Mouse (Mus musculus) embryonic facial prominence, embryonic 14.5 days (tissue): ENCODE data around the gene Olfr66. TPM values are rescaled to one million over a fixed set of nuclear protein-coding genes. Genes with fewer than 3 reads are reported as not detected.

Experiments used
- ATAC-seq: fragments of 200-750 bp; cut with Nextera tagmentation; 2 replicates; pipeline ENCODE4 v1.8.0; 2017; ENCODE audit warnings: low read depth, moderate number of reproducible peaks, moderate TSS enrichment
- DNase-seq: peaks from one replicate; pipeline ENCODE4 v3.0.0-alpha.2; 2015; ENCODE audit warnings: low spot score
- H3K27ac ChIP-seq: fragments of 300-500 bp; sonication (generic); replicated peaks from 2 replicates; pipeline ENCODE4 v1.5.1; 2014; ENCODE audit warnings: low read depth, mild to moderate bottlenecking, low read length, moderate library complexity
- H3K27me3 ChIP-seq: fragments of 300-500 bp; sonication (generic); replicated peaks from 2 replicates; pipeline ENCODE4 v1.6.1; 2014; ENCODE audit warnings: low read length; ENCODE audit not compliant: control insufficient read depth, insufficient read depth
- H3K36me3 ChIP-seq: fragments of 300-500 bp; sonication (generic); 2 replicates; pipeline ENCODE4 v1.6.1; 2014; ENCODE audit warnings: low read length, mixed read lengths; ENCODE audit not compliant: control insufficient read depth, insufficient read depth
- H3K4me1 ChIP-seq: fragments of 300-500 bp; sonication (generic); 2 replicates; pipeline ENCODE4 v1.6.1; 2014; ENCODE audit warnings: antibody characterized with exemption, low read length; ENCODE audit not compliant: control insufficient read depth, insufficient read depth
- H3K4me2 ChIP-seq: fragments of 300-500 bp; sonication (generic); 2 replicates; pipeline ENCODE4 v1.6.1; 2014; ENCODE audit warnings: low read depth, mild to moderate bottlenecking, low read length, moderate library complexity, mixed read lengths
- H3K4me3 ChIP-seq: fragments of 300-500 bp; sonication (generic); 2 replicates; pipeline ENCODE4 v1.5.1; 2014; ENCODE audit warnings: low read depth, mild to moderate bottlenecking, low read length
- H3K9ac ChIP-seq: fragments of 300-500 bp; sonication (generic); 2 replicates; pipeline ENCODE4 v1.6.1; 2014; ENCODE audit warnings: low read depth, mild to moderate bottlenecking, low read length, moderate library complexity, mixed read lengths
- H3K9me3 ChIP-seq: fragments of 300-500 bp; sonication (generic); 2 replicates; pipeline ENCODE4 v1.6.1; 2016; ENCODE audit warnings: low read length; ENCODE audit not compliant: control insufficient read depth
- WGBS: fragments of 180-500 bp; shearing (Covaris S2); extraction: QIAGEN DNeasy Blood & Tissue Kit; methylation state at CpG from one replicate; pipeline ENCODE4 v1.1.7; 2014; 5-methylcytosine and 5-hydroxymethylcytosine counted together
- polyA plus RNA-seq: library from polyadenylated mRNA; unstranded; fragments of >200 nt; fragmentation: Nextera tagmentation; extraction: Ambion mirVana; gene quantifications from 2 replicates; pipeline ENCODE4 v1.2.1, GENCODE M21; 2014

Gene Olfr66
- polyA plus RNA-seq, 1 experiment from 2014 or later = not detected

DNA sequence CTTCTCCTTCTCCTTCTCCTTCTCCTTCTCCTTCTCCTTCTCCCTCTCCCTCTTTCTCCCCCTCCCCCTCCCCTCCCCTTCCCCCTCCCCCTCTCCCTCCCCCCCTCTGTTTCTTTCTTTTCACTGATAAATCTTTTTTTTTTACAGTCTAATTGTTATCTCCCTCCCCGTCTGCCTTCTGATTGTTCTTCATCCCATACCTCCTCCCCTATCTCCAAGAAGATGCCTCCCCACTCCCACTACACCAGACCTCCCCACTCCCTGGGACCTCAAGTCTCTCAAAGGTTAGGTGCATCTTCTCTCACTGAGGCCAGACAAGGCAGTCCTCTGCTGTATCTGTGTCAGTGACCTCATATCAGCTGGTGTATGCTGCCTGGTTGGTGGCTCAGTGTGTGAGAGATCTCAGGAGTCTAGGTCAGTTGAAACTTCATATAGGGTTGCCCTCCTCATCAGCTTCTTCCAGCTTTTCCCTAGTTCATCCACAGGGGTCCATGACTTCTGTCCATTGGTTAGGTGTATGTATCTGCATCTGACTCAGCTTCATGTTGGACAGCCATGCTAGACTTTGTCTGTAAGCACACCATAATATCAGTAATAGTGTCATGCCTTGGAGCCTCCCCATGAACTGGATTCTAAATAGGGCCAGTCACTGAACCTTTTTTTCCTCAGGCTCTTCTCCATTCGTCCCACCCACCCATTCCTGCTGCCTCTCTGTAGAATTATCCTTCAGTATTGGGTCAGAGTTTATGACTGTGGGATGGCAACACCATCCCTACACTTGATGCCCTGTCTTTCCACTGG, 41.3 kb downstream of the Olfr66 start:
- DNase-seq (no peak), ATAC-seq (no peak)
- Histone ChIP-seq H3K4me1 (no peaks in the 10 kb centered on the region), H3K9ac (no peak overlapping the region), H3K36me3 (no peaks in the 10 kb centered on the region), H3K9me3 (no peaks in the 10 kb centered on the region), H3K27ac (no peak overlapping the region), H3K4me3 (no peak overlapping the region), H3K27me3 (no peaks in the 10 kb centered on the region), H3K4me2 (no peak overlapping the region)
- WGBS = 49% methylated on average over 2 of the region's 2 CpGs

DNA sequence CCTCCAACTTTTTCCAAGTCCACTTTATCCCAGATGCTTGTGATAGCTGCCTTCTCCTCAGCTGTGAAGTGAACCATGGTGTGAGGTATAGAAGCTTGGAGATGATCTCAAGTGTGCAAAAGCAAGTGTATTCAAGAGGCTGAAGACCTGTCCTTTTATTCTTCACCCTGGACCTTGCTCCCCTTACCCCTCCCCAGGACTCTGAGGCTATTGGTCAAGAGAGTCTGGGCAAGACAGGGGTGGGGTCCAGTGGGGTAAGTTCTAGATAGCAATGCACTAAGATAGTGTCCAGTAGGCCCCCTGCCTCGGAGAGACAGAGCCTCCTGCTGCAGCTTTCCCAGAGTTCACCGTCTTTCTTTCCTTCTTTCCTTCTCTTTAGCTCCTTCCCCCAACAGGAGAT, 43.0 kb downstream of the Olfr66 start, which contains the start of gene Hbb-bh1:
Gene Hbb-bh1 (minus strand): TSS at position 131 of the 400 bp plus-strand sequence.
- 74% methylated on average over 2 of the region's 2 CpGs for WGBS
- no peak within 1 kb of the TSS for H3K27ac ChIP-seq
- no peaks in the 10 kb centered on the region for H3K36me3 ChIP-seq
- no peak for ATAC-seq
- no peak for DNase-seq
- H3K4me1 ChIP-seq = no peaks in the 10 kb centered on the region
- H3K9me3 ChIP-seq = no peaks in the 10 kb centered on the region
- no peak within 1 kb of the TSS for H3K4me2 ChIP-seq
- H3K4me3 ChIP-seq = no peak within 1 kb of the TSS
- H3K9ac ChIP-seq = no peak within 1 kb of the TSS
- no peaks in the 10 kb centered on the region for H3K27me3 ChIP-seq

DNA sequence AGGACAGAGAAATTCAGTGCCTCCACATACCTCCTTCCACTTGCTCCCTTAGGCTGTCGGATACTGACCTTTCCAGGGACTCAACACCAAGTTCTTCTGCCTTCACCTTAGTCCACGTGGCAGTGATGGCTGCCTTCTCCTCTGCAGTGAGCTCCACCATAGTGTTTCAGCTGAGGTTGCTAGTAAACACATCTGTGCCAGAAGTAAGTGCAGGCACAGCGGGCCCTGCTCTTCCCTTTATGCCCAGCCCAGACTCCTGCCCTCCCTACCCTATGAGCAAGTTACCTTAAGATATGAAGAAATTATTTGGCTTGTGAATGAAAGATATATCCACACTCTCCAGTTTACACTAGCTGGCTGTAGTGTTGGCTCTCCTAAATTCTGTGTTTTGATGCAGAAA, 45.8 kb downstream of the Olfr66 start, which contains the start of gene Hbb-bh2:
Gene Hbb-bh2 (minus strand): TSS at position 253 of the 400 bp plus-strand sequence.
- ATAC-seq (no peak), DNase-seq (no peak)
- Histone ChIP-seq H3K4me3 (no peak within 1 kb of the TSS), H3K4me1 (no peaks in the 10 kb centered on the region), H3K4me2 (no peak within 1 kb of the TSS), H3K27me3 (no peaks in the 10 kb centered on the region), H3K36me3 (no peaks in the 10 kb centered on the region), H3K27ac (no peak within 1 kb of the TSS), H3K9ac (no peak within 1 kb of the TSS), H3K9me3 (no peaks in the 10 kb centered on the region)
- 73% methylated on average over 3 of the region's 3 CpGs for WGBS

Other genes with a start within 250 kb of the Olfr66 start
- 0.12 and 0.13 TPM in 2 replicates for gene Olfr622, start 243.6 kb downstream of the Olfr66 start, polyA plus RNA-seq
- not detected in 2 replicates for gene Olfr623, start 222.6 kb downstream of the Olfr66 start, polyA plus RNA-seq
- 0.04 and 0.06 TPM in 2 replicates for gene Olfr624, start 215.1 kb downstream of the Olfr66 start, polyA plus RNA-seq
- gene Olfr625-ps1, start 203.5 kb downstream of the Olfr66 start, polyA plus RNA-seq = not detected in 2 replicates
- not detected in 2 replicates for gene Olfr243, start 171.6 kb downstream of the Olfr66 start, polyA plus RNA-seq
- 0.14 TPM in 1 of 2 replicates, not detected in the other for gene Olfr628, start 155.9 kb downstream of the Olfr66 start, polyA plus RNA-seq
- gene Olfr629, start 141.3 kb downstream of the Olfr66 start, polyA plus RNA-seq = not detected in 2 replicates
- gene Olfr630, start 128.9 kb downstream of the Olfr66 start, polyA plus RNA-seq = 0.07 TPM in 1 of 2 replicates, not detected in the other
- 0.12 and 0.26 TPM in 2 replicates for gene Olfr69, start 114.7 kb downstream of the Olfr66 start, polyA plus RNA-seq
- not detected in 2 replicates for gene Olfr68, start 106.6 kb downstream of the Olfr66 start, polyA plus RNA-seq
- not detected in 2 replicates for gene Olfr67, start 94.4 kb downstream of the Olfr66 start, polyA plus RNA-seq
- 4,240 and 4,969 TPM in 2 replicates for gene Hbb-bt, start 72.3 kb downstream of the Olfr66 start, polyA plus RNA-seq
- gene Hbb-bs, start 58.2 kb downstream of the Olfr66 start, polyA plus RNA-seq = 10,123 and 13,531 TPM in 2 replicates
- gene Hbb-bh2, start 45.7 kb downstream of the Olfr66 start, polyA plus RNA-seq = not detected in 2 replicates
- gene Hbb-bh1, start 43.1 kb downstream of the Olfr66 start, polyA plus RNA-seq = 3.6 and 8.0 TPM in 2 replicates
- gene Hbb-y, start 33.0 kb downstream of the Olfr66 start, polyA plus RNA-seq = 391 and 1,497 TPM in 2 replicates
- not detected in 2 replicates for gene Olfr64, start 8.2 kb upstream of the Olfr66 start, polyA plus RNA-seq
- 0.13 and 0.35 TPM in 2 replicates for gene Olfr65, start 17.2 kb upstream of the Olfr66 start, polyA plus RNA-seq
- gene Olfr631, start 42.6 kb upstream of the Olfr66 start, polyA plus RNA-seq = not detected in 2 replicates
- not detected in 2 replicates for gene Olfr632, start 48.1 kb upstream of the Olfr66 start, polyA plus RNA-seq
- gene Olfr633, start 58.2 kb upstream of the Olfr66 start, polyA plus RNA-seq = not detected in 2 replicates
- gene Olfr635, start 84.9 kb upstream of the Olfr66 start, polyA plus RNA-seq = not detected in 2 replicates
- gene Olfr638, start 112.5 kb upstream of the Olfr66 start, polyA plus RNA-seq = not detected in 2 replicates
- not detected in 2 replicates for gene Olfr639, start 131.1 kb upstream of the Olfr66 start, polyA plus RNA-seq
- gene Olfr640, start 139.3 kb upstream of the Olfr66 start, polyA plus RNA-seq = 0.13 and 0.14 TPM in 2 replicates
- 0.10 TPM in 1 of 2 replicates, not detected in the other for gene Olfr641, start 149.2 kb upstream of the Olfr66 start, polyA plus RNA-seq
- gene Olfr642, start 166.4 kb upstream of the Olfr66 start, polyA plus RNA-seq = not detected in 2 replicates
- gene 4930516K23Rik, start 175.2 kb upstream of the Olfr66 start, polyA plus RNA-seq = not detected in 2 replicates
- 0.21 and 0.38 TPM in 2 replicates for gene Olfr644, start 185.6 kb upstream of the Olfr66 start, polyA plus RNA-seq
- gene Olfr645, start 199.2 kb upstream of the Olfr66 start, polyA plus RNA-seq = not detected in 2 replicates
- not detected in 2 replicates for gene Olfr646, start 218.6 kb upstream of the Olfr66 start, polyA plus RNA-seq
- not detected in 2 replicates for gene Ubqln5, start 243.6 kb upstream of the Olfr66 start, polyA plus RNA-seq